Mouse (Mus musculus): ENCODE measurements around the gene Mmd.

Gene Mmd

GRCm38 (mm10) chr11:90249701-90250141 lies 465 bp downstream of the Mmd start:
- no peak for DNase-seq (ENCODE audit: extremely low spot score, low read depth, low spot score)

- no peak for DNase-seq (ENCODE audit: extremely low spot score, low read depth, low spot score)
Observed at GRCm38 (mm10) chr11:90250189-90250588, 933 bp downstream of the Mmd start.

GRCm38 (mm10) chr11:90250730-90251129 lies 1.5 kb downstream of the Mmd start:
- DNase-seq (ENCODE audit: extremely low spot score, low read depth, low spot score): no peak

GRCm38 (mm10) chr11:90251923-90252322 lies 2.7 kb downstream of the Mmd start:
- DNase-seq (ENCODE audit: extremely low spot score, low read depth, low spot score): no peak

GRCm38 (mm10) chr11:90252366-90252765 lies 3.1 kb downstream of the Mmd start:
- DNase-seq (ENCODE audit: extremely low spot score, low read depth, low spot score): no peak

GRCm38 (mm10) chr11:90254536-90254935 lies 5.3 kb downstream of the Mmd start:
- no peak for DNase-seq (ENCODE audit: extremely low spot score, low read depth, low spot score)

GRCm38 (mm10) chr11:90255687-90256086 lies 6.4 kb downstream of the Mmd start:
- DNase-seq (ENCODE audit: extremely low spot score, low read depth, low spot score): no peak

- no peak for DNase-seq (ENCODE audit: extremely low spot score, low read depth, low spot score)
Observed at GRCm38 (mm10) chr11:90256833-90257525, 7.7 kb downstream of the Mmd start.

- no peak for DNase-seq (ENCODE audit: extremely low spot score, low read depth, low spot score)
Observed at GRCm38 (mm10) chr11:90258321-90258927, 9.2 kb downstream of the Mmd start.

- DNase-seq (ENCODE audit: extremely low spot score, low read depth, low spot score): no peak
Observed at GRCm38 (mm10) chr11:90259071-90259470, 9.8 kb downstream of the Mmd start.

- DNase-seq (ENCODE audit: extremely low spot score, low read depth, low spot score): no peak
Observed at GRCm38 (mm10) chr11:90259826-90260225, 10.6 kb downstream of the Mmd start.

GRCm38 (mm10) chr11:90264180-90264579 lies 14.9 kb downstream of the Mmd start:
- no peak for DNase-seq (ENCODE audit: extremely low spot score, low read depth, low spot score)

GRCm38 (mm10) chr11:90265581-90265980 lies 16.3 kb downstream of the Mmd start:
- DNase-seq (ENCODE audit: extremely low spot score, low read depth, low spot score): no peak

GRCm38 (mm10) chr11:90268934-90269333 lies 19.7 kb downstream of the Mmd start:
- no peak for DNase-seq (ENCODE audit: extremely low spot score, low read depth, low spot score)

GRCm38 (mm10) chr11:90269398-90270123 lies 20.3 kb downstream of the Mmd start:
- no peak for DNase-seq (ENCODE audit: extremely low spot score, low read depth, low spot score)

- no peak for DNase-seq (ENCODE audit: extremely low spot score, low read depth, low spot score)
Observed at GRCm38 (mm10) chr11:90270132-90270877, 21.0 kb downstream of the Mmd start.

GRCm38 (mm10) chr11:90274187-90274586 lies 24.9 kb downstream of the Mmd start:
- DNase-seq (ENCODE audit: extremely low spot score, low read depth, low spot score): no peak

- DNase-seq (ENCODE audit: extremely low spot score, low read depth, low spot score): no peak
Observed at GRCm38 (mm10) chr11:90275663-90276062, 26.4 kb downstream of the Mmd start.

- no peak for DNase-seq (ENCODE audit: extremely low spot score, low read depth, low spot score)
Observed at GRCm38 (mm10) chr11:90276150-90276549, 26.9 kb downstream of the Mmd start.

GRCm38 (mm10) chr11:90276561-90276960 lies 27.3 kb downstream of the Mmd start:
- no peak for DNase-seq (ENCODE audit: extremely low spot score, low read depth, low spot score)

- DNase-seq (ENCODE audit: extremely low spot score, low read depth, low spot score): no peak
Observed at GRCm38 (mm10) chr11:90280069-90280468, 30.8 kb downstream of the Mmd start.
